ENCODE assay signal across 1 mouse cellular context in genomic region chr11:61180361-61180760, GRCm38 (mm10).
TF ChIP-seq lines count a peak whose summit lies in the region.

No protein-coding gene starts in this region.

TF ChIP-seq in CH12.LX, 34 proteins besides CTCF, POLR2A, EP300 and RAD21 (continued from another document):
- no peak for TF ChIP-seq CHD1 (IDR thresholded peaks at IDR 0.05; ENCODE audit: low read depth, low read length)
- TF ChIP-seq IRF4 (IDR thresholded peaks at IDR 0.05; ENCODE audit: low read depth, low read length): no peak
- no peak for TF ChIP-seq MEF2A (IDR thresholded peaks at IDR 0.05; ENCODE audit: borderline replicate concordance, low read depth, low read length)
- no peak for TF ChIP-seq POLR2AphosphoS2 (IDR thresholded peaks at IDR 0.05; ENCODE audit: low read depth, low read length)
- TF ChIP-seq MYC (IDR thresholded peaks at IDR 0.05; ENCODE audit: low read depth, low read length): no peak
- no peak for TF ChIP-seq SMC3 (IDR thresholded peaks at IDR 0.05; ENCODE audit: low read depth, low read length)
- no peak for TF ChIP-seq RCOR1 (conservative IDR thresholded peaks at IDR 0.05; ENCODE audit: low read depth, low read length)
- TF ChIP-seq NRF1 (IDR thresholded peaks at IDR 0.05; ENCODE audit: low read depth, low read length): no peak
